Mouse (Mus musculus) limb, embryonic 14.5 days (tissue): ENCODE measurements around the gene Iqcn. TPM values are rescaled to one million over a fixed set of nuclear protein-coding genes. Genes with fewer than 3 reads are reported as not detected.

ENCODE experiments used
- ATAC-seq: fragments of 200-750 bp; cut with Nextera tagmentation; 2 replicates; pipeline ENCODE4 v1.8.0; 2017; ENCODE audit warnings: low read depth, moderate number of reproducible peaks, moderate TSS enrichment; ENCODE audit not compliant: low FRiP score
- DNase-seq: peaks from one replicate; pipeline ENCODE4 v3.0.0-alpha.2; 2015; ENCODE audit warnings: low spot score
- H3K27ac ChIP-seq: fragments of 300-500 bp; sonication (generic); replicated peaks from 2 replicates; pipeline ENCODE4 v1.5.1; 2014; ENCODE audit warnings: low read depth, mild to moderate bottlenecking, low read length, moderate library complexity, mixed read lengths
- H3K27me3 ChIP-seq: fragments of 300-500 bp; sonication (generic); 2 replicates; pipeline ENCODE4 v1.6.1; 2014; ENCODE audit warnings: low read length, mixed read lengths; ENCODE audit not compliant: control insufficient read depth, insufficient read depth
- H3K36me3 ChIP-seq: fragments of 300-500 bp; sonication (generic); 2 replicates; pipeline ENCODE4 v1.6.1; 2014; ENCODE audit warnings: mild to moderate bottlenecking, low read length, moderate library complexity, mixed read lengths; ENCODE audit not compliant: control insufficient read depth, insufficient read depth
- H3K4me1 ChIP-seq: fragments of 300-500 bp; sonication (generic); 2 replicates; pipeline ENCODE4 v1.6.1; 2014; ENCODE audit warnings: antibody characterized with exemption, low read length, mixed read lengths; ENCODE audit not compliant: control insufficient read depth, insufficient read depth
- H3K4me2 ChIP-seq: fragments of 300-500 bp; sonication (generic); replicated peaks from 2 replicates; pipeline ENCODE4 v1.6.1; 2014; ENCODE audit warnings: low read depth, mild to moderate bottlenecking, low read length, moderate library complexity; ENCODE audit not compliant: severe bottlenecking
- H3K4me3 ChIP-seq: fragments of 300-500 bp; sonication (generic); replicated peaks from 2 replicates; pipeline ENCODE4 v1.5.1; 2014; ENCODE audit warnings: low read length
- H3K9ac ChIP-seq: fragments of 300-500 bp; sonication (generic); 2 replicates; pipeline ENCODE4 v1.6.1; 2014; ENCODE audit warnings: mild to moderate bottlenecking, low read depth, low read length, moderate library complexity; ENCODE audit not compliant: severe bottlenecking
- H3K9me3 ChIP-seq: fragments of 300-500 bp; sonication (generic); 2 replicates; pipeline ENCODE4 v1.6.1; 2016; ENCODE audit warnings: low read length; ENCODE audit not compliant: control insufficient read depth
- POLR2A ChIP-seq: fragments of 200-500 bp; IDR thresholded peaks from 2 replicates; pipeline ENCODE4 v1.8.0; 2012; ENCODE audit warnings: inconsistent platforms, mild to moderate bottlenecking, moderate library complexity, borderline replicate concordance; ENCODE audit not compliant: insufficient read depth, insufficient read length; ENCODE audit errors: extremely low read depth
- WGBS: fragments of 180-500 bp; shearing (Covaris S2); extraction: QIAGEN DNeasy Blood & Tissue Kit; methylation state at CpG from one replicate; pipeline ENCODE4 v1.1.7; 2014; 5-methylcytosine and 5-hydroxymethylcytosine counted together
- polyA plus RNA-seq, 2 experiments: library from polyadenylated mRNA; depleted of rRNA in 1 of 2; stranded (reverse) in 1 of 2; unstranded in 1 of 2; fragments of >200 nt; fragmentation: Nextera tagmentation in 1 of 2; extraction: Ambion mirVana in 1 of 2; gene quantifications; 2 replicates each; pipeline versions ENCODE4 v1.2.1 to v1.2.3; 2012 to 2014

Gene Iqcn
- polyA plus RNA-seq, 2 experiments: 0.04 to 0.10 TPM

- H3K36me3 ChIP-seq: no peaks in the 10 kb centered on the region
- WGBS: 68% methylated on average over 5 of the region's 5 CpGs
- TF ChIP-seq POLR2A: no peak
- H3K4me3 ChIP-seq: no peak overlapping the region
- no peak overlapping the region for H3K4me2 ChIP-seq
- DNase-seq: no peak
- no peaks in the 10 kb centered on the region for H3K9me3 ChIP-seq
- H3K27ac ChIP-seq: no peak overlapping the region
- no peak for ATAC-seq
- no peak overlapping the region for H3K9ac ChIP-seq
- H3K4me1 ChIP-seq: no peaks in the 10 kb centered on the region
- peaks cover 15% of the 10 kb centered on the region; the same call in 1 of the 2 replicates for H3K27me3 ChIP-seq
Measured at GRCm38 (mm10) chr8:70737705-70738104, 34.4 kb downstream of the Iqcn start.

- H3K9ac ChIP-seq: no peak overlapping the region
- no peaks in the 10 kb centered on the region for H3K36me3 ChIP-seq
- no peak overlapping the region for H3K4me3 ChIP-seq
- no peak for TF ChIP-seq POLR2A
- ATAC-seq (no peak), DNase-seq (no peak)
- WGBS: 43% methylated on average over 3 of the region's 3 CpGs
- H3K4me1 ChIP-seq: no peaks in the 10 kb centered on the region
- no peaks in the 10 kb centered on the region for H3K9me3 ChIP-seq
- peaks cover 18% of the 10 kb centered on the region for H3K27me3 ChIP-seq
- no peak overlapping the region for H3K4me2 ChIP-seq
- no peak overlapping the region for H3K27ac ChIP-seq
Measured at GRCm38 (mm10) chr8:70738211-70738610, 35.0 kb downstream of the Iqcn start.

- peaks cover 50% of the 10 kb centered on the region for H3K27me3 ChIP-seq
- no peak overlapping the region for H3K9ac ChIP-seq
- no peak overlapping the region for H3K27ac ChIP-seq
- no peaks in the 10 kb centered on the region for H3K36me3 ChIP-seq
- no peak overlapping the region for H3K4me2 ChIP-seq
- WGBS: 47% methylated on average over 5 of the region's 5 CpGs
- no peaks in the 10 kb centered on the region for H3K9me3 ChIP-seq
- no peak for DNase-seq
- H3K4me3 ChIP-seq: no peak overlapping the region
- ATAC-seq: no peak
- TF ChIP-seq POLR2A: no peak
- H3K4me1 ChIP-seq: peaks cover 2% of the 10 kb centered on the region; the same call in 1 of the 2 replicates
Measured at GRCm38 (mm10) chr8:70741661-70742060, 38.4 kb downstream of the Iqcn start.

- ATAC-seq: no peak
- H3K4me3 ChIP-seq: no peak overlapping the region
- H3K4me1 ChIP-seq: peaks cover 2% of the 10 kb centered on the region; the same call in 1 of the 2 replicates
- 53% methylated on average over 11 of the region's 11 CpGs for WGBS
- no peaks in the 10 kb centered on the region for H3K9me3 ChIP-seq
- no peaks in the 10 kb centered on the region for H3K36me3 ChIP-seq
- DNase-seq: no peak
- no peak overlapping the region for H3K4me2 ChIP-seq
- peaks cover 55% of the 10 kb centered on the region for H3K27me3 ChIP-seq
- TF ChIP-seq POLR2A: no peak
- no peak overlapping the region for H3K27ac ChIP-seq
- H3K9ac ChIP-seq: no peak overlapping the region
Measured at GRCm38 (mm10) chr8:70742176-70742575, 38.9 kb downstream of the Iqcn start.

- Histone ChIP-seq H3K9ac (peak overlapping the region; percentile 36), H3K4me3 (peak overlapping the region; percentile 11), H3K9me3 (no peaks in the 10 kb centered on the region), H3K36me3 (no peaks in the 10 kb centered on the region), H3K4me2 (no peak overlapping the region), H3K27me3 (peaks cover 62% of the 10 kb centered on the region), H3K27ac (no peak overlapping the region), H3K4me1 (peaks cover 2% of the 10 kb centered on the region; the same call in 1 of the 2 replicates)
- TF ChIP-seq POLR2A: no peak
- DNase-seq (no peak), ATAC-seq (no peak)
- 5% methylated on average over 38 of the region's 38 CpGs for WGBS
Measured at GRCm38 (mm10) chr8:70742981-70743655, 39.9 kb downstream of the Iqcn start.
